Mouse (Mus musculus) midbrain, embryonic 16.5 days (tissue): ENCODE measurements at regions not wholly inside any gene's neighbourhood (a gene's known extent, or its start where the extent isn't known, plus 50 kb on each side); places are given as distances from the start of the nearest gene placed in this dataset.

ENCODE experiments used
- ATAC-seq: fragments of 200-750 bp; cut with Nextera tagmentation; 2 replicates; pipeline ENCODE4 v1.8.0; 2017; ENCODE audit warnings: moderate TSS enrichment
- H3K27ac ChIP-seq: fragments of 300-500 bp; sonication (generic); 2 replicates; pipeline ENCODE4 v1.5.1; 2014; ENCODE audit warnings: mild to moderate bottlenecking, low read length, mixed read lengths
- H3K27me3 ChIP-seq: fragments of 300-500 bp; sonication (generic); 2 replicates; pipeline ENCODE4 v1.6.1; 2014; ENCODE audit warnings: low read depth, low read length, mixed read lengths; ENCODE audit not compliant: control insufficient read depth, insufficient read depth
- H3K36me3 ChIP-seq: fragments of 300-500 bp; sonication (generic); 2 replicates; pipeline ENCODE4 v1.6.1; 2014; ENCODE audit warnings: mild to moderate bottlenecking, low read length, moderate library complexity, mixed read lengths; ENCODE audit not compliant: control insufficient read depth, insufficient read depth
- H3K4me1 ChIP-seq: fragments of 300-500 bp; sonication (generic); 2 replicates; pipeline ENCODE4 v1.6.1; 2014; ENCODE audit warnings: mild to moderate bottlenecking, low read length, mixed read lengths; ENCODE audit not compliant: control insufficient read depth, insufficient read depth
- H3K4me2 ChIP-seq: fragments of 300-500 bp; sonication (generic); 2 replicates; pipeline ENCODE4 v1.6.1; 2014; ENCODE audit warnings: mild to moderate bottlenecking, low read length, mixed read lengths
- H3K4me3 ChIP-seq: fragments of 300-500 bp; sonication (generic); 2 replicates; pipeline ENCODE4 v1.5.1; 2014; ENCODE audit warnings: low read depth, mild to moderate bottlenecking, low read length, moderate library complexity, mixed read lengths
- H3K9ac ChIP-seq: fragments of 300-500 bp; sonication (generic); 2 replicates; pipeline ENCODE4 v1.6.1; 2014; ENCODE audit warnings: low read depth, low read length, mixed read lengths
- H3K9me3 ChIP-seq: fragments of 300-500 bp; sonication (generic); replicated peaks from 2 replicates; pipeline ENCODE4 v1.6.1; 2014; ENCODE audit warnings: mild to moderate bottlenecking, low read length, mixed read lengths; ENCODE audit not compliant: control insufficient read depth, poor library complexity, severe bottlenecking
- WGBS: fragments of 180-500 bp; shearing (Covaris S2); extraction: QIAGEN DNeasy Blood & Tissue Kit; methylation state at CpG from one replicate; pipeline ENCODE4 v1.1.7; 2014; 5-methylcytosine and 5-hydroxymethylcytosine counted together

DNA sequence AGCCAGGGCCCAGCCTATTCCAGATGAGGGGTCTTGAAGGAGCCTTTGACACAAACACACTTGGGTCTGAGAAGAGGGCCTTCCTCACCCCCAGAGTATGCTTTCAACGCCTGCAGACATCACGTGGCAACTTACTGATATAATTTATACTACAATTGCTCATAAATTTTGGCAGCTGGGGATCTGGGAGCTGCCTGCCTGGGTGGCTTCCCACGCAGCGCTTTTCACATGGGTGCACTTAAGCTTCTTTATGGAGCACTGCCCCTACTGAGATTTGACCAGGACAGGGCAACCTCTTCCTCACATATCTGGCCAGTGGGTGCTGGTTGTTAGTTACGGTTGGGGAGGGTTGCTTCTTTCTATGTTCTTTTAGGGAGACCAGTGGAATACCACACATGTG is 61.6 kb downstream of the Spesp1 start:
- Histone ChIP-seq H3K9me3 (no peaks in the 10 kb centered on the region), H3K4me2 (no peak overlapping the region), H3K4me1 (no peaks in the 10 kb centered on the region), H3K27ac (no peak overlapping the region), H3K9ac (no peak overlapping the region), H3K27me3 (no peaks in the 10 kb centered on the region), H3K36me3 (no peaks in the 10 kb centered on the region), H3K4me3 (no peak overlapping the region)
- ATAC-seq, result no peak
- WGBS, result 73% methylated on average over 5 of the region's 5 CpGs

DNA sequence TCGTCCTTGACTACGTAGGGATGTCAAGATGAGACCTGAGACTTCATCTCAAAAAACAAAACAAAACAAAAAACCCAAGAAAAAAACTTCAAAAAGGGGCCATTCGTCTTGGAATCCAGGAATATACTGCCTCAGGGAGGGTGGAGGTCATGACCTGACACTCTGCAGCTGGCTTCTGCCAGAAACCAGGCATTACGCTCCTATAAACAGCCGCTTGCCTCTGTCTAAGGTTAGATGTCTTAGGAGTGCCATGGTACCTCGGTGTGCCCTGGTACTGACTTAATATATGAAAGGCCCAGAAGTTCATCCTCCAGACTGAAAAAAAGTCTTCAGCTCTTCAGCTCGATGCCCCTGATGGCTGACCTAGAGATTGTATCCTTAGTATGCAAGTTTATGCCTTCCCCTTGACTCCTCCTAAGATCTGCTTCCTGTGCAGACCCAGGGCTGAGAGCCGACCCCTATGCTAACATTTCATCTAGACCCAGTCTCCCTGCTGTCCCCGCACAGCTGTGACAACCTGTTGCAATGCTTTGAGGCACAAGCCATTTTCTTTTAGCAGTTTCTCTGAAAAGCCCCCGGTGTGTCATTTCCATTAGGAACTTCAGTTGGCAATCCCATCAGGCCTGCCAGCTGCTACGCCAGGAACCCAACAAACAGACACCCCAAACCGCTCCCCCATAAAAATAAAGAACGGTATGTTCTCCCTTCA is 66.7 kb downstream of the Spesp1 start:
- H3K4me2 ChIP-seq, result no peak overlapping the region
- no peaks in the 10 kb centered on the region for H3K9me3 ChIP-seq
- H3K4me1 ChIP-seq, result peaks cover 4% of the 10 kb centered on the region; the same call in 1 of the 2 replicates
- no peak overlapping the region for H3K27ac ChIP-seq
- H3K36me3 ChIP-seq, result no peaks in the 10 kb centered on the region
- H3K4me3 ChIP-seq, result no peak overlapping the region
- H3K27me3 ChIP-seq, result no peaks in the 10 kb centered on the region
- H3K9ac ChIP-seq, result no peak overlapping the region
- ATAC-seq, result no peak
- WGBS, result 71% methylated on average over 13 of the region's 13 CpGs

DNA sequence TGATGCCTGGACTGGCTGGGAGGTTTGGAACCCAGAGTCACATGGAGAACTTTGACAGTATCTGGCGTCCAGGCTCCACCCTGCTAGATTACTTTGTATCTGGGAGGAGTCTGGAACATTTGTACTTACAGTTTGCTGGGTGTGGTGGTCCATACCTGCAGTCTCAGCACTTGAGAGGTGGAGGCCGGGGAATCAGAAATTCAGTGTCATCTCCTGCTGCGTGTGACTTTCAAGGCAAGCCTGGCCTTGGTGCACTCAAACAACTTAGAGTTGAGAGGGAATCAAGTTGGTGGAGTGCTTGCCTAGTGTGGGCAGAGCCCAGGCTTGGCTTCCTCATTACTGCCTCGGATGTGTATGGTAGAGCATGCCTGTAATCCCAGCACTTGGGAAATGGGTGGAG is 67.5 kb downstream of the Spesp1 start:
- Histone ChIP-seq H3K4me1 (peaks cover 4% of the 10 kb centered on the region; the same call in 1 of the 2 replicates), H3K4me3 (no peak overlapping the region), H3K27me3 (no peaks in the 10 kb centered on the region), H3K4me2 (no peak overlapping the region), H3K9me3 (no peaks in the 10 kb centered on the region), H3K9ac (no peak overlapping the region), H3K36me3 (no peaks in the 10 kb centered on the region), H3K27ac (no peak overlapping the region)
- no peak for ATAC-seq
- WGBS, result 84% methylated on average over 4 of the region's 4 CpGs

DNA sequence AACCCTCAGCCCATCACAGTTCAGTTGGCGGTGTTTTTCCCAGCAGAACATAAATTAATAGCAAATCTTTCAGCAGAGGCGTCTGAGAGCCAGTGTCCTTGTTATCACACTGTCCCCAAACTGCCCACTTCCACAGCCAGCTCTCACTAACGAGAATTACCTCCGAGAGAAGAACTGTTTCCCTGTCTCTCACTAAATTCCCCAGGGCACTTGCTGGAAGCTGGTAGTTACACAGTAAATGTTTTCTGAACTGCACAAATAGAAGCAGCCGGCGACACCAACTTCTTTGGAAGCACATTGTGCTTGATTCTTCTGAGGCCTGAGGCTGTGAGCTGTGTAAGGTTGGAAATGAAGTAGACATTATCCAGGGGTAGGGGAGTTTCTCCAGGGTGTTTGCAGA is 69.4 kb downstream of the Spesp1 start:
- WGBS, result 43% methylated on average over 6 of the region's 6 CpGs
- H3K36me3 ChIP-seq, result no peaks in the 10 kb centered on the region
- H3K9me3 ChIP-seq, result no peaks in the 10 kb centered on the region
- H3K4me1 ChIP-seq, result peaks cover 4% of the 10 kb centered on the region; the same call in 1 of the 2 replicates
- no peak overlapping the region for H3K9ac ChIP-seq
- H3K27me3 ChIP-seq, result no peaks in the 10 kb centered on the region
- no peak overlapping the region for H3K4me3 ChIP-seq
- ATAC-seq, result no peak
- H3K4me2 ChIP-seq, result no peak overlapping the region
- H3K27ac ChIP-seq, result no peak overlapping the region

DNA sequence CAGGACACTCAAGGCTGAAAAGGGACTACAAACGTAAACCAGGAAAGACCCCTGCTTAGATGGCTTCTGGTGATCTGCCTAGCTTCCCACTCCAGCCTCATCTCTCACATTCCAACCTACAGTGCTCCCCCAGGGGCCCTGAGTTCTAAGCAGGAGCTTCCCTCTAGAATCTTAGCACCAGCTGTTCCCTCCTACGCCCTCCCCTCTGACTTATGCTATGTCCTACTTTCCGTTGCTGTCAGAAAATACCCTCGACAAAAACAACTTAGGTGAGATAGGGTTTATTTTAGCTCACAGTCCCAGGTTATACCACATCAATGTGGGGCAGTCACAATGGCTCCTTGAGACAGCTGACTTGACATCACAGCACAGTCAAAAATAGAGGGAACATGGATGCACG is 71.2 kb downstream of the Spesp1 start:
- Histone ChIP-seq H3K9ac (no peak overlapping the region), H3K4me3 (no peak overlapping the region), H3K9me3 (no peaks in the 10 kb centered on the region), H3K4me1 (peaks cover 4% of the 10 kb centered on the region; the same call in 1 of the 2 replicates), H3K4me2 (no peak overlapping the region), H3K36me3 (no peaks in the 10 kb centered on the region), H3K27ac (no peak overlapping the region), H3K27me3 (no peaks in the 10 kb centered on the region)
- no peak for ATAC-seq
- WGBS, result 91% methylated on average over 5 of the region's 5 CpGs

DNA sequence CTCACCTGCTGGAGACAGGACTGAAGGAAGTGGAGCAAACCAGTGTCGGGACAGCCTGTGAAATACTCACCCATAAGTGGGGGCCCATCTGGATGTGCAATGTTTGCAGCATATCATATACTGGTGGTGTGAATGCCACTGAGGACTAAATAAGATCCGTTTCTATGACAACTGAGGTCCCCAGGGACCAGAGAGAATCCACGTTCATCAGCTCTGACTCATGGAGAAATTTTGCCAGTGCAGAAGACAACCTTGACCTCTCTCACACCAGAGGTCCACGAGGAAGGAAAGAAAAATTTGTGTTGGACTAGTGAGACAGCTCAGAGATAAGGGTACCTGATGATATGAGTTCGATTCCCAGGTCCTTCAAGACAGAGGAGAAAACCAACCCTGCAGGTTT is 73.6 kb downstream of the Spesp1 start:
- Histone ChIP-seq H3K4me2 (no peak overlapping the region), H3K4me3 (no peak overlapping the region), H3K27ac (no peak overlapping the region), H3K4me1 (peaks cover 4% of the 10 kb centered on the region; the same call in 1 of the 2 replicates), H3K27me3 (no peaks in the 10 kb centered on the region), H3K9me3 (no peaks in the 10 kb centered on the region), H3K9ac (no peak overlapping the region), H3K36me3 (no peaks in the 10 kb centered on the region)
- WGBS, result 59% methylated on average over 5 of the region's 5 CpGs
- ATAC-seq, result no peak

DNA sequence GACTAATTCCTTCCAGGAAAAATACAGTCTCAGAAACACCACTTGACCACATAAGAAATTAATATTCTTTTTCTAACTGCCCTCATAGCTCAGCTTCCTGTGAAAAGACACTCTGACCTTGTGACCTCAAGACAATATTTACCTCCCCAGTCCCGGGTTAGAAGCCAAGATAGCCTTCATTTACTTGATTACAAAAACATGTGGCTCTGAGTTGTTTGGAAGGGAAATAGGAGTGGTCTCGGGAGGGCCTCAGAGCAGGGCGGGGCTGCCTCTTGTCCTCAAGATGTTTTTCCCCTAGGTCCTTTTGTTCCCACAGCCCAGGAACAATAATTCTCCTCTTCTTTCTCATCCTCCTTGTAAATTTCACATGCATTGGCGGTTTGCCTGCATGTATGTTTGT is 76.7 kb downstream of the Spesp1 start:
- Histone ChIP-seq H3K27ac (no peak overlapping the region), H3K9ac (no peak overlapping the region), H3K36me3 (no peaks in the 10 kb centered on the region), H3K27me3 (no peaks in the 10 kb centered on the region), H3K4me2 (no peak overlapping the region), H3K4me3 (no peak overlapping the region), H3K9me3 (no peaks in the 10 kb centered on the region), H3K4me1 (no peaks in the 10 kb centered on the region; the same call in 1 of the 2 replicates)
- ATAC-seq, result no peak
- WGBS, result 78% methylated on average over 4 of the region's 4 CpGs

DNA sequence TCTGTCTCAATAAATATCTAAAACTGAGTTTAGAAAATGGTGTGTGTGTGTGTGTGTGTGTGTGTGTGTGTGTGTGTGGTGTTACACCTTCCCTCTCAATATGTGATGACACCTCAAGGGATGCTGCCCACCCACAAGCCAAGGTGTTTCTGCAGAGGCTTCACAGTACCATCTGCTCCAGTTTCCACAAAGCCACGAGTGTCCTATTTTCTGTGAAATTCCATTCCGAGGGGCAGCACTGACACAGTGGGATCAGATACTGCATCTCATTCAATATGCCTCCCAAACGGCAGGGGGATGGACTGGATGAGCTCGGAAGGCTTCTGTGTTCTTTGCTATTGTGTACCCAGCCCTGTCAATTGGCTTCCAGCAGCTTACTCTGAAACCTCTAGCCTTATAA is 78.5 kb downstream of the Spesp1 start:
- Histone ChIP-seq H3K9me3 (no peaks in the 10 kb centered on the region), H3K27ac (0 out of 2 replicates have a peak overlapping the region, but pooled peaks have one; percentile 5)

DNA sequence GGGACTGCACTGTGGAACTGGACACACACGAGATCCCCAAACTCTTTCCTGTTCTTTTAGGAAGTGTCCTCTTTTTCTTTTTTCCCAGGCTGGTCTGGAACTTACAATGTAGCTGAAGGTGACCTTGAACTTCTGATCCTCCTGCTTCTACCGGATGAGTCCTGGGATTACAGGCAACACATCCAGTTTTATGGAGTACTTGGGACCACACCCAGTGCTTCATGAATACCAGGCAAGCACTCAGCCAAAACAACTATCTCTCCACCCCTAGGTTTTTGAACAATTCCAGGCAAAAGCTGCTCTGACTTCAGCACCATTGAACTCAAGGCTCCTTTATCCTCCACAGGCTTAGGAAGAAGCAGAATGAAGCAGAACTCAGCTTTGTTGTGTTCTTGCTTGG is 79.7 kb downstream of the Spesp1 start:
- H3K4me1 ChIP-seq, result peaks cover 3% of the 10 kb centered on the region; the same call in 1 of the 2 replicates
- H3K9me3 ChIP-seq, result no peaks in the 10 kb centered on the region
- 83% methylated on average over 2 of the region's 2 CpGs for WGBS
- no peaks in the 10 kb centered on the region for H3K27me3 ChIP-seq
- no peak overlapping the region for H3K4me2 ChIP-seq
- H3K36me3 ChIP-seq, result no peaks in the 10 kb centered on the region
- H3K9ac ChIP-seq, result no peak overlapping the region
- H3K4me3 ChIP-seq, result no peak overlapping the region
- H3K27ac ChIP-seq, result no peak overlapping the region
- ATAC-seq, result no peak

More for the DNA sequence above, 78.5 kb downstream of the Spesp1 start:
- no peak for ATAC-seq
- Histone ChIP-seq H3K36me3 (no peaks in the 10 kb centered on the region), H3K4me3 (no peak overlapping the region), H3K4me2 (no peak overlapping the region), H3K9ac (no peak overlapping the region), H3K27me3 (no peaks in the 10 kb centered on the region), H3K4me1 (peaks cover 3% of the 10 kb centered on the region)
- WGBS, result 12% methylated on average over 4 of the region's 4 CpGs
